Mouse (Mus musculus): ENCODE data around the gene Ccdc85b.

Ccdc85b gene

GRCm38 (mm10) chr19:5424782-5425741, 32.6 kb downstream of the Ccdc85b start, which contains the start of the genes Drap1 and AI837181:
Gene Drap1, minus strand, starts transcription at chr19:5424979.
Gene AI837181, plus strand, starts transcription at chr19:5425144.
- DNase-seq (ENCODE audit: low read depth, low spot score), result peak; percentile 95

GRCm38 (mm10) chr19:5424092-5424781, 33.5 kb downstream of the Ccdc85b start:
- DNase-seq (ENCODE audit: low read depth, low spot score), result no peak

GRCm38 (mm10) chr19:5423561-5423960, 34.1 kb downstream of the Ccdc85b start:
- no peak for DNase-seq (ENCODE audit: low read depth, low spot score)

GRCm38 (mm10) chr19:5422895-5423443, 34.7 kb downstream of the Ccdc85b start:
- no peak for DNase-seq (ENCODE audit: low read depth, low spot score)

- DNase-seq (ENCODE audit: low read depth, low spot score), result no peak
These were observed 35.4 kb downstream of the Ccdc85b start for GRCm38 (mm10) chr19:5422267-5422666.

GRCm38 (mm10) chr19:5421784-5422183, 35.9 kb downstream of the Ccdc85b start:
- DNase-seq (ENCODE audit: low read depth, low spot score), result no peak

- no peak for DNase-seq (ENCODE audit: low read depth, low spot score)
These were observed 37.1 kb downstream of the Ccdc85b start for GRCm38 (mm10) chr19:5420579-5420978.

- DNase-seq (ENCODE audit: low read depth, low spot score), result no peak
These were observed 38.1 kb downstream of the Ccdc85b start for GRCm38 (mm10) chr19:5419630-5420029.

GRCm38 (mm10) chr19:5418750-5419466, 38.8 kb downstream of the Ccdc85b start:
- DNase-seq (ENCODE audit: low read depth, low spot score), result no peak

- DNase-seq (ENCODE audit: low read depth, low spot score), result no peak
These were observed 43.1 kb downstream of the Ccdc85b start for GRCm38 (mm10) chr19:5414534-5414957.

GRCm38 (mm10) chr19:5413840-5414239, 43.9 kb downstream of the Ccdc85b start:
- DNase-seq (ENCODE audit: low read depth, low spot score), result no peak

GRCm38 (mm10) chr19:5411961-5412360, 45.7 kb downstream of the Ccdc85b start:
- DNase-seq (ENCODE audit: low read depth, low spot score), result no peak

- no peak for DNase-seq (ENCODE audit: low read depth, low spot score)
These were observed 47.1 kb downstream of the Ccdc85b start for GRCm38 (mm10) chr19:5410641-5411040.

GRCm38 (mm10) chr19:5409068-5409467, 48.6 kb downstream of the Ccdc85b start:
- no peak for DNase-seq (ENCODE audit: low read depth, low spot score)

- DNase-seq (ENCODE audit: low read depth, low spot score), result no peak
These were observed 49.4 kb downstream of the Ccdc85b start for GRCm38 (mm10) chr19:5408057-5409001.

GRCm38 (mm10) chr19:5407133-5407532, 50.6 kb downstream of the Ccdc85b start:
- DNase-seq (ENCODE audit: low read depth, low spot score), result peak; percentile 58

GRCm38 (mm10) chr19:5406531-5407126, 51.1 kb downstream of the Ccdc85b start:
- peak; percentile 33 for DNase-seq (ENCODE audit: low read depth, low spot score)

- no peak for DNase-seq (ENCODE audit: low read depth, low spot score)
These were observed 51.8 kb downstream of the Ccdc85b start for GRCm38 (mm10) chr19:5405924-5406323.

Measured in retina, postnatal 7 days (tissue).